Mouse (Mus musculus): ENCODE data around the gene Arid3c.
"Not testable (repeated sequence)": the region's sequence is repeated elsewhere in the genome, so short reads cannot be mapped to it uniquely, and the experiment has no call there.

DNA sequence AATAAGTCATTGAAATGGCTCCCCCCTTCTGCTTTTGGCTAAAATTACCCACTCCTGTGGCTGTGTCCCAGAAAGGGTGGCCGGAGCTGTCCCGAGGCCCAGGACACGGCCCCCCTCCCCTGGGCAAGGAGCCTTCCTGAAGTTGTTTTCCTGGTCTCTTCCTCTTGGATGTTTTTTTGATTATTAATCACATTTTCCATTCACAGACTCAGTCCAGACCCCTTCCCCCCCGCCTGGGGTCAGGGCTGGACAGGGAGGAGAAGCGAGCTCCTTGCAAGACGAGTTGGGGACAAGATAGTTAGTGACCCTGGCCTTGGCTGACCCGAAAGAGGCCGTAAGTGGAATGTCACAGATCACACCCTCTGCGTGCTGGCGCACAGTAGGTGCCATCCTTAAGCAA, 31.2 kb downstream of the Arid3c start, which contains the start of gene Il11ra1:
- TF ChIP-seq CTCF, EP300 (IDR thresholded peaks at IDR 0.05): not testable (repeated sequence)

Data from lung, postnatal 0 days (tissue).